Mouse (Mus musculus) mesoderm, embryonic 11.5 days (tissue): ENCODE measurements around the gene Fut11.
A peak's percentile ranks its signal among the peaks of the same experiment; 100 is the strongest.
"Not testable (repeated sequence)": the region's sequence is repeated elsewhere in the genome, so short reads cannot be mapped to it uniquely, and the experiment has no call there.

ENCODE experiments used
- DNase-seq: peaks from one replicate; pipeline ENCODE4 v3.0.0-alpha.2; 2012; ENCODE audit warnings: low read depth, low spot score

The Fut11 gene

DNA sequence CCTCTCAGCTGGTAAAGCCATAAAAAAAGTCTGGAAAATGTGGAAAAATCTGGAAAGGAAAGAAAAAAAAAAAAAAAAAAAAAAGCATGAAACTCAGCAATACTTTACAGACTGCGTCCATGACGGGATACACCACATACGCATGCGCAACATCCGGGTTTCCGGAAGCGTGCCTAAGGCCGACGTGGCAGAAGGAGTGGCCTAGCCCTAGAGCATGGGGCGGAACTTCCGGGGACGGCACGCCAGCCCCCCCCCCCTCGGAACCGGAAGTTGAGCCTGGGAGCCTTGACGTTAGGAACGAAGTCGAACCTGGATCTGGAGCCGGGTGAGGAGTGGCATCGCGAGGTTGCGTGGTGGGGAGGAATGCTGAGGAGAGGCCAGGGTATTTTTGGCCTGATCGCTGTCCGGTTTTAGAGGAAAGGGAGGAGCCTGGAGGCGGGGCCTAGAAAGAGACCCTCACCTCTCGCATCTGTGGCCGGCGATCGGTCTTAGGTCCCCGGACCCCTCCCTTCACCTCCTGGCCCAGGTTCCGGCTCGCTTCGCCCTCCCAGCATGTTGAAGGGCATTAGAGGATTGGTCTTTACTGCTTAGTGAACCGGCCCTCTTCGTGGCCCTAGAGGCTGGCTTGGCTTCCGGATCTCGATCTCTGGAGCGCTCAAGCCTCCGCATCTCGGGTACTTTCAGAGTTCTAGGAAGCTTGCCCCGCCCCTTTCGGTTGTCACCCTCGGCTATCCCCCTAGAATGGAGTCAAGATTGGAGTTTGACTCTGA, 20.5 kb upstream of the Fut11 start, which contains the start of gene Sec24c:
Gene Sec24c (plus strand): TSS at position 245 of the 770 bp plus-strand sequence.
- DNase-seq: peak; percentile 99

- DNase-seq: no peak
Measured at GRCm38 (mm10) chr14:20677906-20678305, 16.9 kb upstream of the Fut11 start.

GRCm38 (mm10) chr14:20681742-20682141, 13.0 kb upstream of the Fut11 start:
- no peak for DNase-seq

GRCm38 (mm10) chr14:20682498-20682897, 12.3 kb upstream of the Fut11 start:
- DNase-seq: no peak

DNA sequence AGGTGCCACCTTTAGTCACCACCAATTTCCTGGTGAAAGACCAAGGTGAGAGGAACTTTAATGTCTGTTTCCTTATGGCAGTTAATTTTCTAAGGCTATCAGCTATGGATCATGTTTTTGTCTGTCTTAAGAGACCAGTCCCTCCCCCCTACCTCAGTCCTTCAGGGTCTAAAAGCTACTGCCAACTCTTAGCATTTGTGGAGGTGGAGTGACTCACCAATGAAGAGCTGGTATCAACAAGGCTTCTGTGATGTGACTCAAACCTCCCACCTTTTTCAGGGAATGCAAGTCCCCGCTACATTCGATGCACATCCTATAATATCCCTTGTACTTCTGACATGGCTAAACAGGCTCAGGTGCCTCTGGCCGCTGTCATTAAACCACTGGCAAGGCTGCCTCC, 8.2 kb upstream of the Fut11 start:
- no peak for DNase-seq

GRCm38 (mm10) chr14:20689009-20689408, 5.8 kb upstream of the Fut11 start:
- DNase-seq: no peak

DNA sequence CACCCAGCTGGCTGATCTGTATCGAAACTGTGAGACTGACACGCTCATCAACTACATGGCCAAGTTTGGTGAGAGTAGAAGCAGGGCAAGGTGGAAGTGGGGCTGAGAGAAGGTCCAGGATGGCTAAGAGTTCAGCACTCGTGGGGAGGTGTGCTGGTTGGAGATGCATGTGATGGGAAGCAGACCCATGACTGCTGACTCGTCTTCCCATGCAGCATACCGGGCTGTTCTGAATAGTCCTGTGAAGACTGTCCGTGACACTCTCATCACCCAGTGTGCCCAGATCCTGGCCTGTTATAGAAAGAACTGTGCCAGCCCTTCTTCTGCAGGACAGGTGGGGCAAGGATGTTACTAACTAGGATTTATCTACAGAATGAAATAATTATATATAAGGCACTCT, 3.0 kb upstream of the Fut11 start:
- DNase-seq: no peak

- no peak for DNase-seq
Measured at GRCm38 (mm10) chr14:20693589-20694101, 1.1 kb upstream of the Fut11 start.

DNA sequence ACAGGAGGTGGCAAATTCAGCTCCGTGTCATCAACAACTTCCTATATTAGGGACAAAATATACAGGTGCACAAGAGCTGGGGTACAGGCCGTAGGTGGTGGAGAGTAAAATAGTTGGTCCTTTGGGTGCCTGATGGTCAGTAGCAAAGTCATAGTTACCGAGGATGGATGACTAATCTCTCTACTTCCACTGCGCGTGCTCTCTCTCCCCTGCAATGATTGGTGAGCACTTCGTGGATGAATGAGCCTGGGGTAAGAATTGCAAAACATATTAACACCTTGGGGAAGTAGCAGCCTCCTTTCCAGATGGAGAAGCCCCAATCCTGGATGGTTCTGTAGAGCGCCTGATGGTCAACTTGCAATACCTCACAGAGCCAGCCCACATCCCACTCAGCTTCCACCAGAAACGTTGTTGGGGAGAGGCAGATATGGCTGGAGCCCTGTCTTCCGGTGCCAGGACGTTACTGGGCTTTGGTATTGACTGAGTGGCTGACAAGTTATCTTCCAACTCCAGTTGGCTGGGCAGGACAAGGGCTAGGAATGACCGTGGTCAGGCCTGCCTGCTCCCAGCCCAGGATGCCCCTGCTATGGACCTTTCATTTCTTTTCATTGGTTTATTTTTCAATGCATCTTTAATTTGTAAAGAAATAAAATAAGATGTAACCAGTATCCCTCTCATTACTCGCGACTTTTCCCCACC, 434 bp upstream of the Fut11 start:
- DNase-seq: no peak

DNA sequence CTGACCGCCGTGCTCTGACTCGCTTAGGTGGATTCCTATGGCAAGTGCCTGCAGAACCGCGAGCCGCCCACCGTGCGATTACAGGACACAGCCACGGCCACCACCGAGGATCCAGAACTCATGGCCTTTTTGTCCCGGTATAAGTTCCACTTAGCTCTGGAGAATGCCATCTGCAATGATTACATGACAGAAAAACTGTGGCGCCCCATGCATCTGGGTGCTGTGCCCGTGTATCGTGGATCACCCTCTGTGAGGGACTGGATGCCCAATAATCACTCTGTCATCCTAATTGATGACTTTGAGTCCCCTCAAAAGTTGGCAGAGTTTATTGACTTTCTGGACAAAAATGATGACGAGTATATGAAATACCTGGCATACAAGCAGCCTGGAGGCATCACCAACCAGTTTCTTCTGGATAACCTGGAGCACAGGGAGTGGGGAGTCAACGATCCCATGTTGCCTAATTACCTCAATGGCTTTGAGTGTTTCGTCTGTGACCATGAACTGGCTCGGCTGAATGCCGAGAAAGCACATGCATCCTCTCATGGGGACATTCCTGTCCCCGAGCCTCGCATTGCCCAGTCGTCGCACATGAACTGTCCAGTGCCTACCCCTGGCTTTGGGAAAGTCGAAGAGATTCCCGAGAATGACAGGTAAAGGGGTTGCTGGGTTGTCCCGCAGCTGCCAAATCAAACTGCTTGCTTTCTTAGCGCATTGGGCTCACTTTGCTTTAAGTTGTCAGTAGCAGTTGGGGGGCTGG, 1.2 kb downstream of the Fut11 start:
- no peak for DNase-seq

DNA sequence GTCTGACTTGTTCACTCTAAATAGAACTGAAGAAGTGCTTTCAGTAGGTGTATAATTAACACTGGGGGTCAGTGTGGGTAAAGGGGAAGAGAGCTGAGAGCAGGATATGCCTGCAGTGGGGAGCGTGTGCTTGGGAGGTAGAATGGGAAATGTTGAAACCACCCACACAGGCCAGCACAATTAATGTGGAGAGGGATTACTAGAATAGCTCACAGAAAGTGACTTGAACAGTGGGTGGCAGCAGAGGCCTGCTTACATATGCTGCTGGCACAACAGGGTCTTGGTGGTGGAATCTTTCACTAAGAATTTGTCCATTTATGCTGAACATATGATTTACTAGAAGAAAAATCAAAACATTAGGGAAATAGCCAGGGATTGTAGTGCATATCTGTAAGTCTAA, 2.2 kb downstream of the Fut11 start:
- peak; percentile 45 for DNase-seq

DNA sequence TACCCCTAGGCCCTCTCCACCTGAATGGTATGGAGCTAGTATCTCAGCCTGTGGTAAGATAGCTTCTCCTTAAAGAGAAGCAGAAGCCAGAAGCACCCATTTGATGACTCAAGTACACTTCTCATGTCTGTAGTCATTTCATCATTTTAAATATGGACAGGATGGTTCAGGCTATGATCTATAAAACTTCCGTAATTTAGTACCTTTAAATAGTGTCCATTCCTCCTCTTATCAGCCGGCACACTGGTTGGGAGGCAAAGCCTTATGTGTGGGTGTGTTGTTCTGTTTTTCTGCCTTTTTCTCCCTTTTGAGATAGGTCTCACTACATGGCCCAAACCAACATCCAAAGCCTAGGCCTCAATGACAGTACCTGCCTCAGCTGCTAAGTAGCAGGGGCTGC, 3.7 kb downstream of the Fut11 start:
- DNase-seq: no peak

DNA sequence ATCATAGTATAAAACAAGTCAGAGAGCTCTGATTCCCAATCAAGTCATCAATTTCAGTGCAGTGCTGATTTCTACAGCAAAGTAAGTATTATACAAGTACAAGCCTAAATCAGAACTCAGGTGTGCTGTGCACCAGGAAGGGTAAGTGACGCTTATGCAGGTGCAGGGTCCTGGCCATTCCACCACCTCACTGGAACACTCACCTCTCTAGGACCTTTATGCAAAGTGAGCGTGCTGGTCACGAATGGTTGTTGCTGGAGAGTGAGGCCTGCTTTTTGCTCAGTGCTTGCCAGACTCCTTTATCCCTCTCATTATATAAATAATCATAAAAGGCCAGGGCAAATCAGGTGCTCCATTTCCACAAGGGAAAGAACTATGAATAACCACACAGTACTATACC, 5.6 kb downstream of the Fut11 start:
- DNase-seq: no peak

DNA sequence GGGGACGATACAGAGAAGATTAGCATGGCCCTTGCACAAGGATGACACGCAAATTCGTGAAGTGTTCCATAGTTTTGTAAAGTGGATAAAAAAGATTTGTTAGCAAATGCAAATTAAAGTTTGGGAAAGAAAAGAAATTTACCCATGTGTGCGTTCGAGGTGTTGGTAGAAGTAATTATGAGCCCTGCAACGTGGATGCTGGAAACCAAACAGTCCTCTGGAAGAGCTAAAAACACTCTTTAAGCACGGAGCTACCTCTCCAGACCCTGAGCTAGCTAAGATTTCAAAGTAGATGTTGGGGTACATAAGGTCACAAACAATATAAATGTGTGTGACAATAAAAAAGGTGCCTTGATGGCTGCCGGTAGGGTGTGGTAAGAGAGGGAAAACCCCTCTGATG, 6.8 kb downstream of the Fut11 start:
- DNase-seq: no peak

- DNase-seq: no peak
Measured at GRCm38 (mm10) chr14:20702096-20702740, 7.5 kb downstream of the Fut11 start.

GRCm38 (mm10) chr14:20702741-20703381, 8.1 kb downstream of the Fut11 start, which contains the start of gene Chchd1:
Chchd1 (plus strand) TSS chr14:20703006.
- peak; percentile 93 for DNase-seq

- DNase-seq: not testable (repeated sequence)
Measured at GRCm38 (mm10) chr14:20703461-20703860, 8.7 kb downstream of the Fut11 start.

- DNase-seq: peak; percentile 92
Measured at GRCm38 (mm10) chr14:20707201-20708190, 12.7 kb downstream of the Fut11 start, which contains the start of gene Zswim8. Zswim8 (plus strand) TSS chr14:20707552.

DNA sequence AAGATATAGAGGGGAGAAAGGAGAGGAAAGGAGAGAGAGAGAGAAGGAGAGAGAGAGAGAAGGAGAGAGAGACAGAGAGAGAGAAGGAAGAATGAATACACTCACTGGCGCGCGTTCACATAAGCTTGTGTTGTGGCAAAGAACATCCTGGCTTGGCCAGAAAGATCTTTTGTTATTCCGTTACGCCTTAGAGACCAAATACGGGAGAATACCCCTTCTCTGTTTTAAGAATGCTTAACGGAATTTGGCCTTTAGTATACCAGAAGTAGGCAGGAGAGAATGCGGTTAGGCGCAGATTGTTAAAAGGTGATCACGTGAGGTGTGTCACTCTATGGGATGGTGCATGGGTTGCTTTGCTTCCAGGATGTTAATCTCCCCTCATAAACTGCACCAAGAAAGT, 13.5 kb downstream of the Fut11 start:
- no peak for DNase-seq

DNA sequence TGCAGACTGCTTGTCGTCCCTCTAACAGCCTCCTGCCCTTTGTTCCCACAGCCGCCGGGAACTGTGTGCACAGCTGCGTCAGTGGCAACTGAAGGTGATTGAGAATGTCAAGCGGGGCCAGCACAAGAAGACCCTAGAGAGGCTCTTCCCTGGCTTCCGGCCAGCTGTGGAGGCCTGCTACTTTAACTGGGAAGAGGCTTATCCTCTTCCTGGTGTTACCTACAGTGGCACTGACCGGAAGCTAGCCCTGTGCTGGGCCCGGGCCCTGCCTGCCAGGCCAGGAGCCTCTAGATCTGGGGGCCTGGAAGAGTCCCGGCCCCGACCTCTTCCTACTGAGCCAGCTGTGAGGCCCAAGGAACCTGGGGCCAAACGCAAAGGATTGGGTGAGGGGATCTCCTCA, 19.1 kb downstream of the Fut11 start:
- no peak for DNase-seq
